ENCODE assay signal across 14 mouse cellular contexts in genomic region chr9:76003637-76004036, GRCm38 (mm10). TPM values are rescaled to one million over a fixed set of nuclear protein-coding genes. Genes with fewer than 3 reads are reported as not detected.
DNase-seq lines count a peak whose midpoint lies in the region; ATAC-seq and TF ChIP-seq lines count a peak whose summit lies in the region.
"Had no signal": no experiment of that assay in that cellular context is flagged by ENCODE, and none has a peak within 500 bp of the region (broad histone marks: within the 10 kb centered on the region; RNA-seq: fewer than 3 reads in every experiment).

No protein-coding gene starts in this region.

- TF ChIP-seq CTCF in C2C12 (IDR thresholded peaks at IDR 0.05; ENCODE audit: control insufficient read depth, insufficient read depth, insufficient read length) = no peak

- no peaks in the 10 kb centered on the region for H3K79me3 ChIP-seq in C2C12 (ENCODE audit: low read depth)

- intact Hi-C loops in heart, postnatal 36 days (cut with DNase I) = no loop called here

- no peaks in the 10 kb centered on the region for H3K27me3 ChIP-seq in C2C12 (ENCODE audit: control insufficient read depth, insufficient read depth, insufficient read length)
- H3K27me3 ChIP-seq in heart, embryonic 13.5 days (replicated peaks) = no peaks in the 10 kb centered on the region
- H3K27me3 ChIP-seq: forebrain, embryonic 13.5 days; kidney, embryonic 15.5 days; limb, embryonic 12.5 days had no signal

- no peaks in the 10 kb centered on the region for H3K79me2 ChIP-seq in C2C12 (ENCODE audit: control insufficient read depth, insufficient read depth)

- H3K36me3 ChIP-seq in C2C12 (ENCODE audit: control insufficient read depth, insufficient read depth) = no peaks in the 10 kb centered on the region
- H3K36me3 ChIP-seq in heart, embryonic 13.5 days = no peaks in the 10 kb centered on the region
- H3K36me3 ChIP-seq: kidney, embryonic 15.5 days; limb, embryonic 12.5 days had no signal

- H3K4me1 ChIP-seq in heart, embryonic 13.5 days = peaks cover 29% of the 10 kb centered on the region

- no peak overlapping the region for H3K9ac ChIP-seq in heart, embryonic 13.5 days
- H3K9ac ChIP-seq: forebrain, embryonic 13.5 days; kidney, embryonic 15.5 days; limb, embryonic 12.5 days had no signal

- ATAC-seq in heart, embryonic 13.5 days (ENCODE audit: extremely low read depth, insufficient number of reproducible peaks, low FRiP score, low TSS enrichment) = no peak
- ATAC-seq: forebrain, embryonic 13.5 days; hindbrain, postnatal 0 days had no signal

- H3K4me3 ChIP-seq in C2C12 (ENCODE audit: insufficient read depth, poor library complexity, severe bottlenecking) = peak overlapping the region; percentile 2
- no peak overlapping the region for H3K4me3 ChIP-seq in heart, embryonic 13.5 days
- H3K4me3 ChIP-seq: forebrain, embryonic 13.5 days; kidney, embryonic 15.5 days; limb, embryonic 12.5 days had no signal

- H3K9me3 ChIP-seq in heart, embryonic 13.5 days = no peaks in the 10 kb centered on the region
- H3K9me3 ChIP-seq: forebrain, embryonic 13.5 days; kidney, embryonic 15.5 days; limb, embryonic 12.5 days had no signal

- peak; percentile 93 for DNase-seq in heart, adult 11 months
- DNase-seq in heart, postnatal 36 days = no peak
- DNase-seq in lung, postnatal 4 days = peak; percentile 31 to 39
- no peak for DNase-seq in cerebellum, adult 11-12 months
- no peak for DNase-seq in adrenal gland, postnatal 4 days (ENCODE audit: low spot score in 2 of 2)
- DNase-seq in adrenal gland, adult 18-20 months (ENCODE audit: low spot score in 2 of 2) = no peak
- DNase-seq: adrenal gland, postnatal 36 days; cerebellum, adult 18-20 months had no signal

- H3K4me2 ChIP-seq in heart, embryonic 13.5 days = peak overlapping the region; percentile 20; the same call in 1 of the 2 replicates
- H3K4me2 ChIP-seq: forebrain, embryonic 13.5 days; kidney, embryonic 15.5 days; limb, embryonic 12.5 days had no signal

- no peak overlapping the region for H3ac ChIP-seq in C2C12 (ENCODE audit: control insufficient read depth, insufficient read length, low read depth)

- H3K27ac ChIP-seq in heart, embryonic 13.5 days (replicated peaks) = no peak overlapping the region
- H3K27ac ChIP-seq: forebrain, embryonic 13.5 days; hindbrain, postnatal 0 days; kidney, embryonic 15.5 days; limb, embryonic 12.5 days had no signal

- WGBS in heart, embryonic 13.5 days = 36% methylated on average over 6 of the region's 6 CpGs

TF ChIP-seq in C2C12, 6 proteins besides CTCF, POLR2A, EP300 and RAD21:
- TF ChIP-seq MAX (IDR thresholded peaks at IDR 0.05) = peak; percentile 92
- no peak for TF ChIP-seq CEBPB (IDR thresholded peaks at IDR 0.05; ENCODE audit: low read depth)

RNA-seq across cellular contexts. Expression of gene Hmgcll1, which starts 11.0 kb away (rescaled TPM):
- not detected for total RNA-seq in heart, postnatal 36 days (2021)
- 0.29 TPM for polyA plus RNA-seq in C2C12 (2012; fragmentation: generic; extraction: Trizol)
- polyA plus RNA-seq in heart, embryonic 13.5 days (2015; fragmentation: Nextera tagmentation; extraction: Ambion mirVana) = 1.1 and 1.3 TPM in 2 replicates
- 1 to 10 TPM; 4.4 to 6.2 TPM for total RNA-seq in adrenal gland, postnatal 4 days (2021)
- total RNA-seq in adrenal gland, adult 18-20 months (2021) = 1 to 10 TPM; 2.3 TPM

Comparison
In these comparisons a context has a peak if more than half of its experiments do, and no peak if none do; other contexts are left out.
1. DNase-seq: peak in heart, adult 11 months (single experiment) and lung, postnatal 4 days (2 of 2); none in heart, postnatal 36 days (0 of 2), cerebellum, adult 11-12 months (single experiment), adrenal gland, postnatal 4 days (0 of 2) and adrenal gland, adult 18-20 months (0 of 2).